Mouse (Mus musculus) stomach, postnatal 0 days (tissue): ENCODE data around the gene Mlh3. TPM values are rescaled to one million over a fixed set of nuclear protein-coding genes. Genes with fewer than 3 reads are reported as not detected.

ENCODE experiments used
- ATAC-seq: fragments of 200-750 bp; cut with Nextera tagmentation; 2 replicates; pipeline ENCODE4 v1.8.0; 2017; ENCODE audit not compliant: low FRiP score, low TSS enrichment
- DNase-seq: peaks from one replicate; pipeline ENCODE4 v3.0.0-alpha.2; 2016; ENCODE audit warnings: low spot score
- H3K27ac ChIP-seq: fragments of 300-500 bp; sonication (generic); replicated peaks from 2 replicates; pipeline ENCODE4 v1.5.1; 2014; ENCODE audit warnings: mild to moderate bottlenecking, control low read depth
- H3K27me3 ChIP-seq: fragments of 300-500 bp; sonication (generic); 2 replicates; pipeline ENCODE4 v1.6.1; 2014; ENCODE audit warnings: low read length; ENCODE audit not compliant: control insufficient read depth, insufficient read depth
- H3K36me3 ChIP-seq: fragments of 300-500 bp; sonication (generic); 2 replicates; pipeline ENCODE4 v1.6.1; 2014; ENCODE audit warnings: low read length, mixed read lengths; ENCODE audit not compliant: control insufficient read depth, insufficient read depth
- H3K4me1 ChIP-seq: fragments of 300-500 bp; sonication (generic); replicated peaks from 2 replicates; pipeline ENCODE4 v1.6.1; 2014; ENCODE audit warnings: antibody characterized with exemption; ENCODE audit not compliant: control insufficient read depth, insufficient read depth
- H3K4me2 ChIP-seq: fragments of 300-500 bp; sonication (generic); replicated peaks from 2 replicates; pipeline ENCODE4 v1.6.1; 2014; ENCODE audit warnings: low read depth, mild to moderate bottlenecking, control low read depth, moderate library complexity
- H3K4me3 ChIP-seq: fragments of 300-500 bp; sonication (generic); 2 replicates; pipeline ENCODE4 v1.5.1; 2014; ENCODE audit warnings: low read depth, low read length, control low read depth
- H3K9ac ChIP-seq: fragments of 300-500 bp; sonication (generic); 2 replicates; pipeline ENCODE4 v1.6.1; 2014; ENCODE audit warnings: mild to moderate bottlenecking, low read length, control low read depth, mixed read lengths
- H3K9me3 ChIP-seq: fragments of 300-500 bp; sonication (generic); 2 replicates; pipeline ENCODE4 v1.6.1; 2016; ENCODE audit warnings: low read length; ENCODE audit not compliant: control insufficient read depth
- CTCF ChIP-seq: IDR thresholded peaks from 2 replicates; pipeline ENCODE4 v1.5.1; 2016; ENCODE audit warnings: antibody characterized with exemption, low read depth, mild to moderate bottlenecking, moderate library complexity
- EP300 ChIP-seq: optimal IDR thresholded peaks from 2 replicates; pipeline ENCODE3; 2016; ENCODE audit warnings: antibody characterized with exemption
- WGBS: fragments of 180-500 bp; shearing (Covaris S2); extraction: QIAGEN DNeasy Blood & Tissue Kit; methylation state at CpG from one replicate; pipeline ENCODE4 v1.1.7; 2014; 5-methylcytosine and 5-hydroxymethylcytosine counted together
- microRNA-seq: library from miRNA; unstranded; fragments of <30 nt; microRNA quantifications from one replicate; pipeline ENCODE4, GENCODE M21; 2016
- polyA plus RNA-seq: library from polyadenylated mRNA; unstranded; fragments of >200 nt; fragmentation: Nextera tagmentation; extraction: Ambion mirVana; gene quantifications from 2 replicates; pipeline ENCODE4 v1.2.1, GENCODE M21; 2015

The Mlh3 gene
- polyA plus RNA-seq, 1 experiment from 2014 or later, result 3.0 TPM

DNA sequence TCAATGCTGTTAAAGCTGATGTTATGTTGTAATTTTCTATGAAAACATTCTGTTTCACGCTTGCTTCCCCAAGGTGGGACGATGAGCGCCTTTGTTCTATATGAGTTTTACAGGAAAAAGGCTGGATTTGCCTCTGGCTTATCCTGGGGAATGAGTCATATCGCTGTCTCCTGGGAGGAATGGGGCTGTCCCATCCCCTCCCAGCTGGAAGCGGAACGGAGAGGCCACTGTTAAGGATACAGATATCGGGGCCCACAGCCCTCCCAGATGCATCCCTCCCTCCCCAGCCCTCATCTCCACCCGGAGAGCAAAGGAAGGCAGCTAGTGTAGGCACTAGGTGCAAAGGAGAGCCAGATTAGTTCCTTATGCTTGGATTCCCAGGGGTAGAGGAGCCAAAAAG, 84.6 kb downstream of the Mlh3 start:
- H3K9ac ChIP-seq, result no peak overlapping the region

More for the DNA sequence above, 84.6 kb downstream of the Mlh3 start:
- Histone ChIP-seq H3K4me2 (no peak overlapping the region), H3K36me3 (no peaks in the 10 kb centered on the region), H3K4me3 (no peak overlapping the region), H3K9me3 (no peaks in the 10 kb centered on the region), H3K27ac (peak overlapping the region; percentile 36; the same call in 1 of the 2 replicates), H3K4me1 (no peaks in the 10 kb centered on the region), H3K27me3 (no peaks in the 10 kb centered on the region)
- TF ChIP-seq EP300, result no peak
- TF ChIP-seq CTCF, result no peak
- 34% methylated on average over 8 of the region's 8 CpGs for WGBS
- no peak for DNase-seq
- ATAC-seq, result peak; percentile 30; the same call in 1 of the 2 replicates

Small RNA genes within 50 kb of the gene (microRNA-seq; reads per million reads assigned to microRNA genes)
- gene Mir6938, result not detected

Other genes with a start within 250 kb of the Mlh3 start
- gene Prox2, start 159.8 kb downstream of the Mlh3 start, polyA plus RNA-seq, result 1.5 and 1.9 TPM in 2 replicates
- gene Dlst, start 159.8 kb downstream of the Mlh3 start, polyA plus RNA-seq, result 63.2 and 70.2 TPM in 2 replicates
- 0.65 and 0.75 TPM in 2 replicates for gene Rps6kl1, start 119.3 kb downstream of the Mlh3 start, polyA plus RNA-seq
- 3.0 and 3.5 TPM in 2 replicates for gene Pgf, start 92.8 kb downstream of the Mlh3 start, polyA plus RNA-seq
- 50.8 and 58.7 TPM in 2 replicates for gene Eif2b2, start 51.1 kb downstream of the Mlh3 start, polyA plus RNA-seq
- 33.6 and 35.9 TPM in 2 replicates for gene Acyp1, start 17.8 kb upstream of the Mlh3 start, polyA plus RNA-seq
- gene Zc2hc1c, start 18.0 kb upstream of the Mlh3 start, polyA plus RNA-seq, result 0.76 and 0.93 TPM in 2 replicates
- 7.2 and 8.1 TPM in 2 replicates for gene Nek9, start 68.8 kb upstream of the Mlh3 start, polyA plus RNA-seq
- gene Tmed10, start 104.2 kb upstream of the Mlh3 start, polyA plus RNA-seq, result 351 and 370 TPM in 2 replicates
- gene Fos, start 203.3 kb upstream of the Mlh3 start, polyA plus RNA-seq, result 18.2 and 23.2 TPM in 2 replicates